10 mouse cellular contexts compared by ENCODE assay signal in the genomic region with DNA sequence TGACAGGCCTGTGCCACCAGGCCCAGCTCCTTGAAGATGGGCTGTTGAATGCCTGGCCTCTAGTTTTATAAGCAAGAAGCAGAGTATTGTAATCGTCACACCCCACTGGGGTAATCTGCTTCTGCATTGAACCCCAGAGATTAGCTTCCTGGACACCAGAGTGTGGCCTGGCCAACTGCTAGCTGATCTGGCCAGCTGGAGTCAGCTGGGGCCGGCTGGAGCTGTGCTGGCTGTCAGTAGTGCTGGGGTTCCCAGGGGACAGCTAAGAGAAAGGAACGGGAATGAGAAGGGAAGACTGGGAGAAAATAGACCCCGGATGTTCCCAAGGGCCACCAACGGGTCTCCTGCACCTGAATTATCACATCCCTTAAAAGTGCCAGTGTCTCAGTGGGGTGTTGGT. TPM values are rescaled to one million over a fixed set of nuclear protein-coding genes. Genes with fewer than 3 reads are reported as not detected.
DNase-seq lines count a peak whose midpoint lies in the region; ATAC-seq lines count a peak whose summit lies in the region.
"Had no signal": no experiment of that assay in that cellular context is flagged by ENCODE, and none has a peak within 500 bp of the region (broad histone marks: within the 10 kb centered on the region; RNA-seq: fewer than 3 reads in every experiment).

No protein-coding gene starts in this region.

- no peaks in the 10 kb centered on the region for H3K9me3 ChIP-seq in heart, embryonic 10.5 days
- no peaks in the 10 kb centered on the region for H3K9me3 ChIP-seq in neural tube, embryonic 15.5 days (replicated peaks)
- H3K9me3 ChIP-seq: limb, embryonic 13.5 days had no signal

- no peak overlapping the region for H3K4me2 ChIP-seq in neural tube, embryonic 15.5 days
- H3K4me2 ChIP-seq: limb, embryonic 13.5 days had no signal

- H3K9ac ChIP-seq in neural tube, embryonic 15.5 days (replicated peaks) = no peak overlapping the region
- H3K9ac ChIP-seq: limb, embryonic 13.5 days had no signal

- H3K4me1 ChIP-seq in heart, embryonic 10.5 days = peaks cover 21% of the 10 kb centered on the region
- peaks cover 32% of the 10 kb centered on the region for H3K4me1 ChIP-seq in neural tube, embryonic 15.5 days

- H3K27me3 ChIP-seq in heart, embryonic 10.5 days (ENCODE audit: insufficient read depth, poor library complexity, severe bottlenecking) = peaks cover 10% of the 10 kb centered on the region; the same call in 1 of the 2 replicates
- no peaks in the 10 kb centered on the region for H3K27me3 ChIP-seq in neural tube, embryonic 15.5 days (replicated peaks)
- H3K27me3 ChIP-seq: limb, embryonic 13.5 days had no signal

- H3K4me3 ChIP-seq in heart, embryonic 10.5 days = no peak overlapping the region
- H3K4me3 ChIP-seq in neural tube, embryonic 15.5 days (replicated peaks) = no peak overlapping the region
- H3K4me3 ChIP-seq: limb, embryonic 13.5 days; megakaryocyte, embryonic 14.5 days had no signal

- no peak for ATAC-seq in neural tube, embryonic 15.5 days (ENCODE audit: low FRiP score)

- 56% methylated on average over 5 of the region's 5 CpGs for WGBS in heart, embryonic 10.5 days
- WGBS in neural tube, embryonic 15.5 days = 48% methylated on average over 5 of the region's 5 CpGs

- no peaks in the 10 kb centered on the region for H3K36me3 ChIP-seq in heart, embryonic 10.5 days
- no peaks in the 10 kb centered on the region for H3K36me3 ChIP-seq in neural tube, embryonic 15.5 days
- H3K36me3 ChIP-seq: limb, embryonic 13.5 days had no signal

- no peak overlapping the region for H3K27ac ChIP-seq in heart, embryonic 10.5 days
- H3K27ac ChIP-seq in neural tube, embryonic 15.5 days (replicated peaks) = 0 out of 2 replicates have a peak overlapping the region, but pooled peaks have one; percentile 6
- H3K27ac ChIP-seq: limb, embryonic 13.5 days had no signal

- peak; percentile 69 to 86 for DNase-seq in heart, adult 18-20 months
- DNase-seq in heart, embryonic 10.5 days (ENCODE audit: low spot score) = no peak
- DNase-seq in neural tube, embryonic 10.5 days (ENCODE audit: extremely low spot score, low spot score) = no peak
- peak; percentile 48 for DNase-seq in kidney, adult 9 months
- DNase-seq in frontal cortex, postnatal 14 days (ENCODE audit: low spot score in 2 of 2) = no peak
- DNase-seq in ovary, postnatal 36 days (ENCODE audit: low spot score) = no peak
- no peak for DNase-seq in right cerebral cortex, adult 2 months (ENCODE audit: low spot score in 2 of 2)

RNA-seq across cellular contexts. Expression of gene Por, which starts 3.1 kb away (rescaled TPM):
- 10 to 100 TPM; 66.4 to 82.7 TPM for total RNA-seq in heart, adult 18-20 months (2021)
- polyA plus RNA-seq in heart, embryonic 10.5 days (2016; fragmentation: Nextera tagmentation; extraction: Ambion mirVana) = 54.4 and 66.8 TPM in 2 replicates
- 91.6 and 92.1 TPM in 2 replicates for polyA plus RNA-seq in neural tube, embryonic 15.5 days (2015; fragmentation: Nextera tagmentation; extraction: Ambion mirVana)

RNA-seq across cellular contexts. Expression of gene Rhbdd2, which starts 40.6 kb away (rescaled TPM):
- 10 to 100 TPM; 24.2 to 26.8 TPM for total RNA-seq in heart, adult 18-20 months (2021)
- 42.9 and 48.7 TPM in 2 replicates for polyA plus RNA-seq in heart, embryonic 10.5 days (2016; fragmentation: Nextera tagmentation; extraction: Ambion mirVana)
- 91.1 and 94.6 TPM in 2 replicates for polyA plus RNA-seq in neural tube, embryonic 15.5 days (2015; fragmentation: Nextera tagmentation; extraction: Ambion mirVana)

Comparison
In these comparisons a context has a peak if more than half of its experiments do, and no peak if none do; other contexts are left out.
1. DNase-seq: peak in heart, adult 18-20 months (2 of 2) and kidney, adult 9 months (single experiment); none in heart, embryonic 10.5 days (single experiment), neural tube, embryonic 10.5 days (single experiment), frontal cortex, postnatal 14 days (0 of 2), ovary, postnatal 36 days (single experiment) and right cerebral cortex, adult 2 months (0 of 2).